Mouse (Mus musculus): ENCODE data around the gene Blvra.

GRCm38 (mm10) chr2:127139094-127139493 lies 68.6 kb downstream of the Blvra start:
- TF ChIP-seq POLR2A (IDR thresholded peaks at IDR 0.05; ENCODE audit: low read depth, low read length) = no peak
- no peak for TF ChIP-seq CTCF (IDR thresholded peaks at IDR 0.05; ENCODE audit: extremely low read depth, insufficient read depth, insufficient read length, insufficient replicate concordance)
